Mouse (Mus musculus) liver, adult (tissue): ENCODE results near the gene Laptm4a.

Source experiments
- GATA4 ChIP-seq: IDR thresholded peaks from 2 replicates; pipeline ENCODE4 v1.6.1; 2014; ENCODE audit warnings: mild to moderate bottlenecking, low read length; ENCODE audit not compliant: insufficient replicate concordance

Gene Laptm4a

GRCm38 (mm10) chr12:8928766-8929165 lies 7.3 kb downstream of the Laptm4a start:
- TF ChIP-seq GATA4, result no peak

GRCm38 (mm10) chr12:8931083-8931482 lies 9.6 kb downstream of the Laptm4a start:
- no peak for TF ChIP-seq GATA4

DNA sequence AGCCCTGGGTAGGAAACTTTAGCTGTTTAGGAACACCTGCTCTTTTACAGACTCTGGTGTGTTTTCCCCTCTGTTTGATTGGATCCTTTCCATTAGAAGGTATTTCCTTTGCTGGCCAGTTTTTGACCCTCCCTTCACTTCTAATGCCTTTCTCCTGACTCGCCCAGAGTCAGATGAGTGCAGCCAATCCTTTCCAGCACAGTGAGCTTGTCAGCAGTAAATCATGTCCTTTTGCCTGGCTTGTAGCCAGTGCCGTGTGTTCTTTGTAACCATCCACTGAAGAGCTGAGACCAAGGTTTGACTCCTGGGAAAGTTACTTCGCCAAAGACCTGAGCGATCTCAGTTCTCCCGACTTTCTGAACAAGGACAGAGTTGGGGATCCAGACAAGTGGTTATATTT lies 13.9 kb downstream of the Laptm4a start:
- TF ChIP-seq GATA4, result no peak

- TF ChIP-seq GATA4, result no peak
Measured at GRCm38 (mm10) chr12:8939490-8939889, 18.0 kb downstream of the Laptm4a start.

- TF ChIP-seq GATA4, result no peak
Measured at GRCm38 (mm10) chr12:8940011-8941005, 18.8 kb downstream of the Laptm4a start.

- no peak for TF ChIP-seq GATA4
Measured at GRCm38 (mm10) chr12:8941131-8941615, 19.7 kb downstream of the Laptm4a start.

GRCm38 (mm10) chr12:8941699-8942392 lies 20.4 kb downstream of the Laptm4a start:
- TF ChIP-seq GATA4, result no peak

DNA sequence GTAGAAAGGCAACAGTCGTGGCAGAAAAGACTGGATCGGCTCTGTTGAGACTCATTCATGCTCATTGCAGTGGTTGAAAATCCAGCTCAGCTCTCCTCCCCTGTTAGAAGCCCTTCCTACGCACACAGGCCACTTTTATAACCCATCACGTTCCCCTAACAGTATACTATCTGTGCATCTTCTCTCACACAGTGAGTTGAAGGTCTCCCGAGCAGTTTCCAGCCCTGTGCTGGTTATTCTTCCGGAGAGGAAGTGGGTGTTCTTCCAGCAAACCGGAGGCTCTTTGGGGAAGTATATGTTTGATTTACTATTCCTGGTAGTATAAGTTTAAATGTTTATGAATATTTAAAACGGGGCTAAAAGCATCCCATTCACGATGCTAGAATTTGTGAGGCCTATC lies 25.7 kb downstream of the Laptm4a start:
- no peak for TF ChIP-seq GATA4

- TF ChIP-seq GATA4, result no peak
Measured at GRCm38 (mm10) chr12:8947714-8948464, 26.4 kb downstream of the Laptm4a start, which contains the start of gene Matn3. Gene Matn3, plus strand, starts transcription at chr12:8947929.

DNA sequence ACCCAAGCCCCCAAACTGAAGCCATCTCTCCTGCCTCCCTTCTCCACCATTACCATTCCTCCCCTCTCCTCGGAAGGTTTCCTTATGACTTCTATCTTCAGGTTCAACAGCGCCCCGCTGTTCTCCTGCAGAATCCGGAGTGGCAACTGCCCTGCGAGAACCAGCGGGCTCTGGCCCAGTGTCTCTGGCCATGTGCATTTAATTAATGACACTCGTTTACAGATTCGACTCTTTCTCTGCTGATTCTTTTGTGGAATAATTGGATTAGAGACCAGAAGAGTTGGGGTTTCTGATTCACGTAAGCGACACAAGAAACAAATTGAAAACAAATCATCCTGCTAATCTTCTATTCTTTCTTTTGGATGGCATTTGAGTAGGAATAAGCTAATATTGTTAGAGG lies 31.7 kb downstream of the Laptm4a start:
- TF ChIP-seq GATA4, result no peak

DNA sequence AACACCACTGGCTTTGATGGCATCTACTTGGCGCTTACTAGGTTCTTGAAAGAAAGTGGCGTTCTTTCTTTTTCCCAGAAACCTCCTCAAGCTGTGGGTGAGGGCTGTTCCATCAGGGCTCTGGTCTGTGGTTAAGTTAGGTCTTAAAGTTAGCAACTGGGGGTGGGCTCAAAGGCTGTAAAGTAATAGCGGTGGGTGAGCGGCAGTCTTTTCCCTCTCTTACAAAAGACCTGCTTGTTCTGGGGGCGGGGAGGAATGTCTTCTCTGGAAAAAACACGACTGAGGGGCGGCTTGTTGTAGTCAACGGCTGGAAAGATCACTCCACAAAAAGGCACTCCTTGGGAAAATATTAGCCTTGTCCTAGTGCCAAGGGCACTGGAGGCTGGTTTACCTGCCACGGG lies 32.7 kb downstream of the Laptm4a start:
- no peak for TF ChIP-seq GATA4

- TF ChIP-seq GATA4, result no peak
Measured at GRCm38 (mm10) chr12:8961607-8962316, 40.3 kb downstream of the Laptm4a start.

DNA sequence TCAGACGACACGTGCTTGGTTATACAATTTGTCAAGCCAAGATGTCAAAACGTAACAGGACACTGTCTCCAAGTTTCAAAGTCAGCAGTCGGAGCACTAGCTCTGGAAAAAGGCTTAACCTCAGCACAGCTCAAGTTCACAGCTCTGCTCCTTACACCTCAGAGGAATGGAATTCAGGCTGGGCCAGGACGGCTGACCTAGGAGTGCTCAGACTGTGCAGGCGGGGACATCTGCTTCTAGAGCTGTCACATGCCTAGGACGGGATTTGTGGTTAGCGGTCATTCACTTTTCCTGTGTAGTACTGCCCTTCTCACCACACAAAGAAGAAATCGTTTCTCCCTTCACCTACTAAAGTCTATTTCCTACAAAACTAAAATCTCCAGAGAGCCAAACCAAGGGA lies 48.4 kb downstream of the Laptm4a start:
- no peak for TF ChIP-seq GATA4

DNA sequence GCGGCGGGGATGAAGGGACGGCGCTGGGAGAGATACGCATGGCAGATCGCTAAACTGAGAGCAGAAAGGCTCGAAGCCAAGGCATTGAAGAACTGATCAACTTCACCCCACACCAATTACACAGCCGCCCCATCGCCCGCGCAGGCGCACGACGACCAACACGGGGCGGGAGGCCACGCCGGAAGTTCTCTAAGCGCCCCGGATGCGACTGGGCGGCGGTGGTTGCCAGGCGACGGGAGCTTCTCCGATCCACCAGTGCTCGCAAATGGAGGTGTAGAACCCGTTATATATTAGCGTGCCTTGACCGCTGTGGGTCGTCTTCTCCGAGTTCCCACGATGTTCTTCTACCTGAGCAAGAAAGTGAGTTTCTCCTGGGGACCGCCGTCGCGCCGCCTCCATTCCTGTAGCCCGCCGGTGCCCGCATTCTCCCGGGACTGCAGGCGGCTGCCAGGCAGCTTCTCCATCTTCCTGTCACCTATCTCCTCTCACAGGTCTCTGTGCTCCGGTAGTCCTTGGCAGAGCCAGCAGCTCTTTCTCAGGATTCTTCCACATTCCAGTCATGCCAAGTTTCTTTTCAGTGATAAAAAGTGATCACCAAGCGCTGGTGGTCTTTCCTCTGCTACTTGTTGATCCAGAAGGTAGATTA lies 52.5 kb downstream of the Laptm4a start, which contains the start of gene Wdr35:
Gene Wdr35, plus strand, starts transcription at position 73 of the 646 bp plus-strand sequence.
- peak; percentile 9; the same call in 1 of the 2 replicates for TF ChIP-seq GATA4
